Mouse (Mus musculus) ES-E14 (cell line): ENCODE measurements around the gene Slc51a.

ENCODE experiments used
- MAFK ChIP-seq: IDR thresholded peaks from 2 replicates; pipeline ENCODE4 v1.6.1; 2014; ENCODE audit warnings: mild to moderate bottlenecking, low read depth, low read length, inconsistent platforms; ENCODE audit not compliant: insufficient read depth
- ZC3H11A ChIP-seq: IDR thresholded peaks from 2 replicates; pipeline ENCODE4 v1.6.1; 2012; ENCODE audit warnings: low read depth, mild to moderate bottlenecking, inconsistent platforms, low read length, borderline replicate concordance

- no peak for TF ChIP-seq ZC3H11A
- TF ChIP-seq MAFK, result no peak
Observed at GRCm38 (mm10) chr16:32441432-32441831, 46.2 kb downstream of the Slc51a start.
